Mouse (Mus musculus) fibroblast of lung, adult 2 months (primary cell): Measurements from ENCODE around the gene 9930111J21Rik2.
"Not testable (repeated sequence)": the region's sequence is repeated elsewhere in the genome, so short reads cannot be mapped to it uniquely, and the experiment has no call there.

Experiments
- DNase-seq: peaks from one replicate; pipeline ENCODE4 v3.0.0-alpha.2; 2011; ENCODE audit warnings: low read depth

9930111J21Rik2 gene

GRCm38 (mm10) chr11:49051093-49051891, at the start of gene 9930111J21Rik2:
9930111J21Rik2 (minus strand) TSS chr11:49051242.
- DNase-seq: not testable (repeated sequence)

- DNase-seq: no peak
These were observed 49.4 kb upstream of the 9930111J21Rik2 start for GRCm38 (mm10) chr11:49100409-49100808.

GRCm38 (mm10) chr11:49095367-49095766, 44.3 kb upstream of the 9930111J21Rik2 start:
- DNase-seq: no peak

GRCm38 (mm10) chr11:49093861-49094660, 43.0 kb upstream of the 9930111J21Rik2 start:
- DNase-seq: no peak

GRCm38 (mm10) chr11:49092786-49093185, 41.7 kb upstream of the 9930111J21Rik2 start:
- DNase-seq: no peak

GRCm38 (mm10) chr11:49092053-49092586, 41.1 kb upstream of the 9930111J21Rik2 start:
- no peak for DNase-seq

GRCm38 (mm10) chr11:49091171-49091570, 40.1 kb upstream of the 9930111J21Rik2 start:
- DNase-seq: no peak

- no peak for DNase-seq
These were observed 39.5 kb upstream of the 9930111J21Rik2 start for GRCm38 (mm10) chr11:49090551-49090950.

- DNase-seq: no peak
These were observed 38.9 kb upstream of the 9930111J21Rik2 start for GRCm38 (mm10) chr11:49089735-49090507.

GRCm38 (mm10) chr11:49088990-49089652, 38.1 kb upstream of the 9930111J21Rik2 start:
- DNase-seq: no peak

- DNase-seq: no peak
These were observed 37.0 kb upstream of the 9930111J21Rik2 start for GRCm38 (mm10) chr11:49087830-49088616.

- DNase-seq: no peak
These were observed 35.9 kb upstream of the 9930111J21Rik2 start for GRCm38 (mm10) chr11:49086858-49087361.

GRCm38 (mm10) chr11:49084875-49085274, 33.8 kb upstream of the 9930111J21Rik2 start:
- DNase-seq: no peak

- DNase-seq: no peak
These were observed 33.3 kb upstream of the 9930111J21Rik2 start for GRCm38 (mm10) chr11:49084385-49084784.

- DNase-seq: no peak
These were observed 32.8 kb upstream of the 9930111J21Rik2 start for GRCm38 (mm10) chr11:49083808-49084207.

- DNase-seq: no peak
These were observed 32.1 kb upstream of the 9930111J21Rik2 start for GRCm38 (mm10) chr11:49083146-49083545.

GRCm38 (mm10) chr11:49081886-49082285, 30.8 kb upstream of the 9930111J21Rik2 start:
- DNase-seq: no peak

- DNase-seq: no peak
These were observed 30.3 kb upstream of the 9930111J21Rik2 start for GRCm38 (mm10) chr11:49081356-49081755.

- DNase-seq: no peak
These were observed 29.6 kb upstream of the 9930111J21Rik2 start for GRCm38 (mm10) chr11:49080636-49081035.

GRCm38 (mm10) chr11:49078719-49079118, 27.7 kb upstream of the 9930111J21Rik2 start:
- DNase-seq: no peak
